ENCODE assay signal across 12 mouse cellular contexts in the genomic region with DNA sequence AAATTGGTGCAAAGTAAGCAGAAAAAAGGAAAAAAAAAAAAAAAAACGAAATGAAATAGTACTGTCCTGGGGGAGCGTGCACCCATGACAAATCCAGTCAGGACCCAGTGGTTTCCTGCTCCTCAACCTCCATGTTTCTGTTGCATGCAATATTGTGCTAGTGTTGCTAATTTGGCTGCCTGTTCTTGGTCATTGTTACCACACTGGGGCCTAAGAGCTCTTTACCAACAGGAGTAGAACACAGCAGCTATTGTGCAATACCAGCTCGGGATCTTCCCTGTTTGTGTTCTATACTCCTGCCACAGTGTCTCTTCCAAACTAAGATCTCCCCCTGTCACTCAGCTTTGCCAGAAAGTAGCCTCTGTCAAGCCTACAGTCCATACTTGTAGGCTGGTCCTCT. TPM values are rescaled to one million over a fixed set of nuclear protein-coding genes. Genes with fewer than 3 reads are reported as not detected.
DNase-seq lines count a peak whose midpoint lies in the region; ATAC-seq lines count a peak whose summit lies in the region.
"Had no signal": no experiment of that assay in that cellular context is flagged by ENCODE, and none has a peak within 500 bp of the region (broad histone marks: within the 10 kb centered on the region; RNA-seq: fewer than 3 reads in every experiment).

No protein-coding gene starts in this region.

- peaks cover 8% of the 10 kb centered on the region for H3K4me1 ChIP-seq in intestine, embryonic 16.5 days (ENCODE audit: control insufficient read depth, insufficient read depth, low read length)
- H3K4me1 ChIP-seq in intestine, embryonic 15.5 days (replicated peaks), result peaks cover 5% of the 10 kb centered on the region; the same call in 1 of the 2 replicates
- peaks cover 4% of the 10 kb centered on the region; the same call in 1 of the 2 replicates for H3K4me1 ChIP-seq in neural tube, embryonic 14.5 days (ENCODE audit: control insufficient read depth, insufficient read depth, low read length)
- H3K4me1 ChIP-seq in lung, embryonic 16.5 days (replicated peaks; ENCODE audit: control insufficient read depth, insufficient read depth, low read length), result peaks cover 14% of the 10 kb centered on the region
- H3K4me1 ChIP-seq: limb, embryonic 15.5 days had no signal

- H3K36me3 ChIP-seq in intestine, embryonic 16.5 days (ENCODE audit: control insufficient read depth, insufficient read depth, low read length), result no peaks in the 10 kb centered on the region
- H3K36me3 ChIP-seq in intestine, embryonic 15.5 days, result no peaks in the 10 kb centered on the region
- H3K36me3 ChIP-seq in neural tube, embryonic 14.5 days (ENCODE audit: control insufficient read depth, insufficient read depth, low read length), result no peaks in the 10 kb centered on the region
- H3K36me3 ChIP-seq in lung, embryonic 16.5 days (ENCODE audit: control insufficient read depth, insufficient read depth, low read length), result no peaks in the 10 kb centered on the region
- H3K36me3 ChIP-seq: limb, embryonic 15.5 days had no signal

- no peak overlapping the region for H3K4me2 ChIP-seq in intestine, embryonic 16.5 days (ENCODE audit: low read depth, low read length)
- no peak overlapping the region for H3K4me2 ChIP-seq in intestine, embryonic 15.5 days (replicated peaks)
- H3K4me2 ChIP-seq in neural tube, embryonic 14.5 days (ENCODE audit: low read depth, low read length), result no peak overlapping the region
- H3K4me2 ChIP-seq in lung, embryonic 16.5 days (ENCODE audit: low read depth, low read length), result no peak overlapping the region
- H3K4me2 ChIP-seq: limb, embryonic 15.5 days had no signal

- peak overlapping the region; percentile 52; the same call in 1 of the 2 replicates for H3K27ac ChIP-seq in intestine, embryonic 16.5 days (ENCODE audit: low read length)
- H3K27ac ChIP-seq in intestine, embryonic 15.5 days, result no peak overlapping the region
- peak overlapping the region; percentile 6; the same call in 1 of the 2 replicates for H3K27ac ChIP-seq in neural tube, embryonic 14.5 days (ENCODE audit: low read depth, low read length)
- peak overlapping the region; percentile 69 for H3K27ac ChIP-seq in lung, embryonic 16.5 days (ENCODE audit: low read length)
- H3K27ac ChIP-seq: limb, embryonic 15.5 days had no signal

- DNase-seq in neural tube, embryonic 10.5 days (ENCODE audit: extremely low spot score, low spot score), result no peak
- DNase-seq in left cerebral cortex, postnatal 25 days (ENCODE audit: low spot score in 2 of 2), result no peak
- DNase-seq in left cerebral cortex, adult 9 months (ENCODE audit: low spot score in 2 of 2), result no peak
- DNase-seq: adrenal gland, postnatal 25 days; cerebellum, adult 18-20 months; thymus, adult 2 months had no signal

- intact Hi-C loops in left cerebral cortex, postnatal 25 days (cut with DNase I), result no loop called here

- no peaks in the 10 kb centered on the region for H3K27me3 ChIP-seq in intestine, embryonic 16.5 days (replicated peaks; ENCODE audit: control insufficient read depth, insufficient read depth, low read length)
- no peaks in the 10 kb centered on the region for H3K27me3 ChIP-seq in intestine, embryonic 15.5 days (replicated peaks)
- H3K27me3 ChIP-seq in neural tube, embryonic 14.5 days (ENCODE audit: control insufficient read depth, insufficient read depth, low read length), result no peaks in the 10 kb centered on the region
- no peaks in the 10 kb centered on the region for H3K27me3 ChIP-seq in lung, embryonic 16.5 days (ENCODE audit: control insufficient read depth, insufficient read depth, low read depth, low read length)
- H3K27me3 ChIP-seq: limb, embryonic 15.5 days had no signal

- no peak overlapping the region for H3K9ac ChIP-seq in intestine, embryonic 16.5 days (ENCODE audit: low read depth, low read length)
- no peak overlapping the region for H3K9ac ChIP-seq in intestine, embryonic 15.5 days
- no peak overlapping the region for H3K9ac ChIP-seq in neural tube, embryonic 14.5 days (replicated peaks; ENCODE audit: low read depth, low read length)
- H3K9ac ChIP-seq in lung, embryonic 16.5 days (ENCODE audit: low read length), result no peak overlapping the region
- H3K9ac ChIP-seq: limb, embryonic 15.5 days had no signal

- H3K4me3 ChIP-seq in intestine, embryonic 16.5 days (ENCODE audit: low read length), result no peak overlapping the region
- no peak overlapping the region for H3K4me3 ChIP-seq in intestine, embryonic 15.5 days (replicated peaks)
- no peak overlapping the region for H3K4me3 ChIP-seq in neural tube, embryonic 14.5 days (ENCODE audit: low read depth, low read length)
- no peak overlapping the region for H3K4me3 ChIP-seq in lung, embryonic 16.5 days (ENCODE audit: low read length)
- H3K4me3 ChIP-seq: limb, embryonic 15.5 days had no signal

- no peaks in the 10 kb centered on the region for H3K9me3 ChIP-seq in intestine, embryonic 16.5 days (ENCODE audit: control insufficient read depth, low read length)
- no peaks in the 10 kb centered on the region for H3K9me3 ChIP-seq in intestine, embryonic 15.5 days
- no peaks in the 10 kb centered on the region for H3K9me3 ChIP-seq in neural tube, embryonic 14.5 days (ENCODE audit: control insufficient read depth, low read length)
- no peaks in the 10 kb centered on the region for H3K9me3 ChIP-seq in lung, embryonic 16.5 days (ENCODE audit: control insufficient read depth, low read length)
- H3K9me3 ChIP-seq: limb, embryonic 15.5 days had no signal

- ATAC-seq in intestine, embryonic 16.5 days, result peak; percentile 40; the same call in 1 of the 2 replicates
- ATAC-seq in intestine, embryonic 15.5 days, result no peak
- peak; percentile 38; the same call in 1 of the 2 replicates for ATAC-seq in neural tube, embryonic 14.5 days (ENCODE audit: low read depth)
- no peak for ATAC-seq in lung, embryonic 16.5 days (ENCODE audit: low read depth)
- ATAC-seq: forebrain, embryonic 14.5 days had no signal

- 65% methylated on average over 3 of the region's 3 CpGs for WGBS in intestine, embryonic 16.5 days
- WGBS in intestine, embryonic 15.5 days, result 72% methylated on average over 3 of the region's 3 CpGs
- 59% methylated on average over 3 of the region's 3 CpGs for WGBS in neural tube, embryonic 14.5 days
- 66% methylated on average over 3 of the region's 3 CpGs for WGBS in lung, embryonic 16.5 days

RNA-seq across cellular contexts. Expression of a gene that starts 9.7 kb away (rescaled TPM):
- polyA plus RNA-seq in intestine, embryonic 16.5 days (2015; fragmentation: Nextera tagmentation; extraction: Ambion mirVana), result 168 and 172 TPM in 2 replicates
- polyA plus RNA-seq in intestine, embryonic 15.5 days (2015; fragmentation: Nextera tagmentation; extraction: Ambion mirVana), result 157 and 159 TPM in 2 replicates
- polyA plus RNA-seq in neural tube, embryonic 14.5 days (2014; fragmentation: Nextera tagmentation; extraction: Ambion mirVana), result 38.7 and 48.0 TPM in 2 replicates
- polyA plus RNA-seq in lung, embryonic 16.5 days (2015; fragmentation: Nextera tagmentation; extraction: Ambion mirVana), result 181 and 182 TPM in 2 replicates
- 10 to 100 TPM; 36.3 to 40.6 TPM for total RNA-seq in left cerebral cortex, postnatal 25 days (2021)

Comparison
In these comparisons a context has a peak if more than half of its experiments do, and no peak if none do; other contexts are left out.
1. ATAC-seq: peak in intestine, embryonic 16.5 days (single experiment) and neural tube, embryonic 14.5 days (single experiment); none in intestine, embryonic 15.5 days (single experiment) and lung, embryonic 16.5 days (single experiment).